Mouse (Mus musculus) bone marrow macrophage, adult 2 months (primary cell): ENCODE results near the gene Smyd1. TPM values are rescaled to one million over a fixed set of nuclear protein-coding genes. Genes with fewer than 3 reads are reported as not detected.
A peak's percentile ranks its signal among the peaks of the same experiment; 100 is the strongest.

Source experiments
- H3K27ac ChIP-seq: 2 replicates; pipeline ENCODE4 v1.5.1; 2012; ENCODE audit warnings: low read depth, low read length; ENCODE audit not compliant: insufficient read depth
- H3K4me1 ChIP-seq: 2 replicates; pipeline ENCODE4 v1.6.1; 2012; ENCODE audit warnings: low read length; ENCODE audit not compliant: control insufficient read depth, insufficient read depth
- H3K4me3 ChIP-seq: 2 replicates; pipeline ENCODE4 v1.5.1; 2012; ENCODE audit warnings: mild to moderate bottlenecking, low read length, moderate library complexity; ENCODE audit not compliant: insufficient read depth
- CTCF ChIP-seq: IDR thresholded peaks from 2 replicates; pipeline ENCODE4 v1.5.1; 2012; ENCODE audit warnings: low read depth, mild to moderate bottlenecking, low read length, moderate library complexity
- POLR2A ChIP-seq: IDR thresholded peaks from 2 replicates; pipeline ENCODE4 v1.6.1; 2012; ENCODE audit warnings: mild to moderate bottlenecking, low read depth, low read length, borderline replicate concordance
- polyA plus RNA-seq: library from polyadenylated mRNA; stranded (reverse); fragments of >200 nt; gene quantifications from 2 replicates; pipeline ENCODE4 v1.2.4, GENCODE M21; 2012; ENCODE audit not compliant: missing spikeins, insufficient read depth, insufficient read length

The Smyd1 gene
- polyA plus RNA-seq, 1 experiment: not detected

DNA sequence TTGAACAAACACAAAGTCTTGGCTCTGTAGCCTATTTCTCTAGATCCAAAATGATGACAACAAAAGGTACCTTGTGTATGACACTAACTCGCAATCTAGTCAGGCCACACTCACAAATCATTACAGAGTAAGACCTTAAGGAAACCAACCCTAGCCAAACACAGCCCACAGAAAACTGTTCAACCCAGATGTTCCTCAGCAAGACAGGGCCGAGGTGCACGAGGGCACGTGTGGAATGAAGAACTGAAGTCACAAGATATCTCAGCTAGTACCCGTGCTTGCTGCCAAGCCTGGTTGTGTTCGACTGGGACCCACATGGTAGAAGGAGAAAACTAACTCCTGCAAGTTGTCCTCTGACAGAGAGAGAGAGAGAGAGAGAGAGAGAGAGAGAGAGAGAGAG, 7.8 kb upstream of the Smyd1 start:
- H3K27ac ChIP-seq: no peak overlapping the region
- TF ChIP-seq CTCF (no peak), POLR2A (no peak)
- H3K4me3 ChIP-seq: no peak overlapping the region
- no peaks in the 10 kb centered on the region for H3K4me1 ChIP-seq

DNA sequence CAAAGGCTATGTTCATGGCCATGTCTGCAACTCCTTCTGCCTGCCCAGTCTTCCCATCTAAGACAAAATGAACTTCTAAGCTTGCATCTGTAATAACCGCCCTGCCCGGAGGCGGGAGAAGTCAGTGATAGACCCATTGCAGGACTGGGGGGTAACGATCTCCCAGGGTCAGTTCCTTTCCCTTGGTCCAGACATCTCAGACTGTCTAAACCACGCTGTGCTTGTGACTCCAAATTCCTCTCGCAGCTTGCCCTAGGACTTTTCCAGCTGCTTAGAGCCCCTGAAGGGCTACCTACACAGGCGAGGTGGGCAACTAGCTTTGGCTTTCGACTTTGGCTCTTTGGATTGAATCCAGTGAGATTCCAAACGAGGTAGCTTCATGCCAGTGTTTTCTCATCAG, 2.8 kb upstream of the Smyd1 start:
- TF ChIP-seq CTCF: no peak
- TF ChIP-seq POLR2A: no peak
- H3K4me1 ChIP-seq: no peaks in the 10 kb centered on the region
- H3K27ac ChIP-seq: no peak overlapping the region
- H3K4me3 ChIP-seq: no peak overlapping the region

DNA sequence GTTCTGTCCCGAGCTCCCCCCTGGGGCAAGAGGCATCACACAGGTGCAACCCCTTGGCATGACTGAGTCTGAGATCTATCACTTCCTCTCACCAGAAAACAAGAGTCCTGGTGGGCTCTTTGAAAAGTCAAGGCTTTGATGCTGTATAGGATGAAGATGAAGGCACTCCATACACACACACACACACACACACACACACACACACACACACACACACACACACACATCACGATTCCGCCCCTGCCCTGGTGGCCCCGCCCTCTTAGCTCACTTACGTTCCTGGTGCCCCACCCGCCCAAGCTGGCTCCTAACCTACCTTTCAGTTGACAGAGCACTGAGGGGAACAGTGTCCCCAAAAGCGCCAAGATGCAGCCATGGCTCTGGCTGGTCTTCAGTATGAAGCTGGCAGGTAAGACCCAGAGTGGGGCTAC, 473 bp upstream of the Smyd1 start, which contains the start of gene Cd8b1:
TSS of gene Cd8b1 (plus strand) at position 298 of the 431 bp plus-strand sequence.
- Histone ChIP-seq H3K4me3 (no peak within 1 kb of the TSS), H3K4me1 (no peaks in the 10 kb centered on the region), H3K27ac (no peak within 1 kb of the TSS)
- TF ChIP-seq POLR2A (no peak), CTCF (no peak)

DNA sequence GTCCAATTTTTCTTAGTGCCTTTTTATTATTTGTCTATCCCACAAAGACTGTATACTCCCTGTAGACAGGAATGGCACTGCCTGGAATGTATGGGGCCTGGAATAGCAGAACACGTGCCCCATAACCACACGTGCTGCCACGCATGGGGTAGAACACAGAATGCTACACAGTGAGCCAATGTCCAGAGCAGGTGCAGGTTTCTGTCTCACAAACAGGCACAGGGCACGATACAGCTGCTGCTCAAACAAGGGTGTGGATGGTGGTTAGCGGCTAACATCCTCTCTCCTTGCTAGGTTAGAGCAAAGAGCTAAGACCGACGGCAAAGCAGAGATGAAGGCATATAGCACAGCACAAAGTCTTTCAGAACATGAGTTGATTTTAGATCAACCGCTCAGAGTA, 14.5 kb downstream of the Smyd1 start:
- Histone ChIP-seq H3K27ac (no peak overlapping the region), H3K4me3 (no peak overlapping the region), H3K4me1 (no peaks in the 10 kb centered on the region)
- TF ChIP-seq CTCF (no peak), POLR2A (no peak)

DNA sequence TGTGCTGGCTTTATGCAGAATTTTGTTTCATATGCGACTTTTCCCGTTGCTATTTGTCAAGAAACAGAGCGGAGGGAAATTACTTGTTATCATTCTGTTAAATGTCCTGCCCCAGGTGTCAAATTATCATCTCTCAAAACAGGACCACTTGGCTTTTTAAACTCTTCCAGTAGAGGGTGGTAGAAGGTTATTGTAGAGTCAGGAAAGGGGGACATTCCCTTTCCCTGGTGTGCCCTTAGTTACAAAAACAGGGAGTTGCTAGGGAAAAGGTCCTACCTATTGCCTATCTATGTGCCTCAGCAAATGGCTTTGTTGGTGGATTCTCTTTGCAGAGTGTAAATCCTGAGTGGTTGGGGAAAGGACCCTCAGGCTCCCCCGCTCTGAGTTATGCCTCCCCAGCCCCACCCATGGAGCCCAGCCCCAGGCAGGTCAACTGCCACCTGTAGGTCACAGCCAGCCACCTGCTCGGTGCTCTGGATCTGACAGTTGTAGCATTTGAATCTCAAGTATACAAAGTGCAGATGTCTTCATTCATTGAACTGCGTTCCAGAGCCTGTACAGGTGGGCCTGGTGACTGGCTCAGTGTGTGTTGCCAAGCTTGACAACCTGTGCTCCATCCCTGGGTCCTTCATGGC, 19.8 kb downstream of the Smyd1 start:
- no peak overlapping the region for H3K27ac ChIP-seq
- H3K4me1 ChIP-seq: no peaks in the 10 kb centered on the region
- no peak for TF ChIP-seq POLR2A
- no peak for TF ChIP-seq CTCF
- H3K4me3 ChIP-seq: no peak overlapping the region

DNA sequence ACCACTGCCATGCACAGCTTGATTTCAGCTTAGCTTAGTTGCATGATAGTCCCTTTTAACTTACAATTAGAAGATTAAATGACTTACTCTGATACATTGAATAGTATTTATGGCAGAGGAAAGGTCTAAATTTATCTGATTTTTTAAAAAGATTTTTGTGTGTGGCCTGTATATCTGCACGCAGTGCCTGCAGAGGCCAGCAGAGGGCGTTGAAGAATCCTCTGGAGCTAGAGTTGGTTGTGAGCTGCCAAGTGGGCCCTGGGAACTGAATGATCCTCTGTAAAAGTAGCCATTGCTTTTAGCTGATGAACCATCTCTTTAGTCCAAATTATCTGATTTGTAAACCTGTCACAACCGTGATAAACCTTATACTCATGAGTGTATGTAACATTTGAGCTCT, 23.3 kb downstream of the Smyd1 start:
- no peak for TF ChIP-seq POLR2A
- TF ChIP-seq CTCF: peak; percentile 53
- Histone ChIP-seq H3K4me3 (no peak overlapping the region), H3K4me1 (no peaks in the 10 kb centered on the region)

DNA sequence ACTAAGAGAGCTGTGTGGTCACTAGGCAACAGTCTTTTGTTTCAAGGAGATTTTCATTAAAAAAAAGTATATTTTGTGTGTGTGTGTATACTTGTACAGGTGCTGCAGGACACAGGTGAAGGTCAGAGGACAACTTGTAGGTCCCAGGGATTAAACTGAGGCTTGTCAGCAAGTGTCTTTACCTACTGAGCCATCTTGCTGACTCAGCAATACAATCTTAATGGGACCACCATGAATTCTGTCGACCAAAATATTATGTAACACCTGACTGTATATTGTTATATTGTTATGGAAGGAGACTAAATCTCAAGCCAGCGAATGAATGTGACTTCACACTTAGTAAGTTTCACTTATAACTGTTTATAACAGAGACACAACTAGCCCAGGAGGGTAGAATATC, 24.0 kb downstream of the Smyd1 start:
- Histone ChIP-seq H3K4me3 (no peak overlapping the region), H3K27ac (no peak overlapping the region), H3K4me1 (no peaks in the 10 kb centered on the region)
- TF ChIP-seq CTCF (no peak), POLR2A (no peak)

More for the DNA sequence above, 23.3 kb downstream of the Smyd1 start:
- H3K27ac ChIP-seq: no peak overlapping the region

DNA sequence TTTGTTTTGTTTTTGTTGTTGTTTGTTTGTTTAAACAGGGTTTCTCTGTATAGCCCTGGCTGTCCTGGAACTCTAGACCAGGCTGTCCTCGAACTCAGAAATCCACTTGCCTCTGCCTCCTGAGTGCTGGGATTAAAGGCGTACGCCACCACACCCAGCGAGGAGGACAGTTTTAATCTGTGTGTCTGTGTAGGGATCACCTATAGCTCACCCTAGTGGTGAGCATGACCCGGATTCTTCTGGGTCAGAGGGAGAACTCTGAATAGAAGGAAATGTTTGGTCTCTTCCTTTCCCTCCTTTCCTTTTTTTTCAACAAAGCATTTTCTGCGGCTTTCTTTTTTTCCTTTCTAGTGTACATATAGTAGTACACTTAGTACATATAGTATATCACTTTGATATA, 26.7 kb downstream of the Smyd1 start:
- Histone ChIP-seq H3K4me1 (no peaks in the 10 kb centered on the region), H3K27ac (no peak overlapping the region), H3K4me3 (no peak overlapping the region)
- no peak for TF ChIP-seq CTCF

DNA sequence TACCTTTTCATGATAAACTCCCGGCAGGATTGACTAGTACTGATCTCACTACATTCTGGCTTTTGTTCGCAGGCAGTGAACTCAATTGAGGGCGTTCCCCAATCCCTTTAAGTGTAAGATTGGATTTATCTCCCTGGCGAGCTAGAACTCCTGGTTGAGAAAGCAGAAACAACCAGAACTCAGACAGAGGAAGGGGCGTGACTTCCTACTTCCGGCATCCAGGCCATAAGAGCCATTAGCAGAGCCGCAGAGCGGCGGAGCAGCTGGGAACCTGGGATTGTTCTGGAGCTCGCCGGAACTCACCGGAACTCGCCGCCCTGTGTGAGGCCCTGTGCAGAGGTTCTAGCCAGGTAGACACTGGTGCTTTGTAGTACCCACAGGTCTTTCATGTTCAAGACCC, 28.5 kb downstream of the Smyd1 start:
- no peaks in the 10 kb centered on the region for H3K4me1 ChIP-seq
- H3K4me3 ChIP-seq: no peak overlapping the region
- H3K27ac ChIP-seq: no peak overlapping the region
- TF ChIP-seq POLR2A: no peak
- TF ChIP-seq CTCF: no peak

DNA sequence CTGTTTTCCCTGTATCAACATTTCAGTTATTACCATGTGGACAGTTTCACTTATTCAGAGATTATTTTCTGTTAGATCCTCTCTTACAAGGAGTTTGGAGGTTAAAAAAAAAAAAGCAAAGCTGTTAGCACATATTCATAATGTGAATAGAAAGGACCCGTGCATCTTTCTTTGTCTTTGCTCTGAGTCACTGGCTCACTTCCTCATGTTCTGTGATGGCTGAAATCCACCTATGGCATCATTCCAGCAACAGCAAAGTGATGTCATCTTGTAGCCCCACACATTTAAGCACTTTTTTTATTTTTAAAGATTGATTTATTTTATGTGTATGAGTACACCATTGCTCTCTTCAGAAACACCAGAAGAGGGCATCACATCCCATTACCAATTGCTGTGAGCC, 42.6 kb downstream of the Smyd1 start:
- no peak overlapping the region for H3K27ac ChIP-seq
- no peak overlapping the region for H3K4me3 ChIP-seq
- TF ChIP-seq CTCF (no peak), POLR2A (no peak)
- peaks cover 4% of the 10 kb centered on the region for H3K4me1 ChIP-seq

DNA sequence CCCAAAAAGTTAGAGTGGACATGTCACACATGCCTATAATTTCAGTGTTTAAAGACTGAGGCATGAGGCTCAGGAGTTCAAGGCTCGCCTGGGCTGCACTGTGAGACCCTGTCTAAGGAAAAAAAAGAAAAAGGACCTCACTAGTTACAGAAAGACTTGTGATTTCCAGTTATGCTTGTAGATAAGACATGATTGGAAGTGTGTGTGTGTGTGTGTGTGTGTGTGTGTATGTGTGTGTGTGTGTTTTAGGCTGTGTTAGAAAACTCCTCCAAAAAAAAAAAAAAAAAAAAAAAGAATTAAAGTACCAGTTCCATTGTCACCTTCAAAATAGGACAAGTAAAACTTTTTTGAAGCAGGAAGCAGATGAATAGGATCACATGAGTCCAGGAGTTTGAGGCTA, 47.4 kb downstream of the Smyd1 start:
- TF ChIP-seq POLR2A: no peak
- TF ChIP-seq CTCF: no peak
- Histone ChIP-seq H3K4me1 (peaks cover 14% of the 10 kb centered on the region), H3K27ac (no peak overlapping the region), H3K4me3 (no peak overlapping the region)
